Mouse (Mus musculus): Measurements from ENCODE around the gene Dlec1. TPM values are rescaled to one million over a fixed set of nuclear protein-coding genes. Genes with fewer than 3 reads are reported as not detected.

Gene Dlec1
- total and polyA plus RNA-seq, 2 experiments from 2014 or later, result 1.1 to 1.4 TPM

DNA sequence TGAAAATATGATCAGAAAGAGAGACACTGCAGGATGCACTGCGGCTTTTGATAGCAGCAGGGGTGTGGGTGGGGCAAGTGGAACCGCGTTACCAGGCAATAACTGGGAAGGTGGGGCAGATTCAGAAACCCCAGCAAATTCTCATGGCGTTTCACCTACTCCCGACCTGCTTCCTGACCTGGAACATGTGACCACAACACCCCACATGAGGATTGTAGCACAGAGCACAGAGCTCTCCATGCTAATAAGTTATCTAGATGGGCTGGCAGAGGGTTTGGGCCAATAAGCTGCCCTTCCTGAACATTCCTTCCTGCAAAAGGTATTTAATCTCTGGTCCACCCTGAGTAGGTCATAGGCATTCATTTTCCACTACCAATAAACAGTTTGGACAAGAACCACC, 28.4 kb downstream of the Dlec1 start:
- Histone ChIP-seq H3K27me3 (ENCODE audit: insufficient read depth, low read length) (no peaks in the 10 kb centered on the region), H3K9me3 (ENCODE audit: low read length) (no peaks in the 10 kb centered on the region), H3K9ac (replicated peaks; ENCODE audit: low read length) (no peak overlapping the region), H3K4me2 (ENCODE audit: low read depth, low read length) (no peak overlapping the region), H3K4me1 (ENCODE audit: insufficient read depth, low read length) (no peaks in the 10 kb centered on the region), H3K36me3 (ENCODE audit: insufficient read depth, low read length) (no peaks in the 10 kb centered on the region), H3K27ac (no peak overlapping the region), H3K4me3 (ENCODE audit: low read length) (no peak overlapping the region)
- ATAC-seq, result no peak
- WGBS, result 58% methylated on average over 5 of the region's 5 CpGs
- DNase-seq (ENCODE audit: low spot score), result no peak
- no peak for TF ChIP-seq CTCF (IDR thresholded peaks at IDR 0.05; ENCODE audit: low read depth)

DNA sequence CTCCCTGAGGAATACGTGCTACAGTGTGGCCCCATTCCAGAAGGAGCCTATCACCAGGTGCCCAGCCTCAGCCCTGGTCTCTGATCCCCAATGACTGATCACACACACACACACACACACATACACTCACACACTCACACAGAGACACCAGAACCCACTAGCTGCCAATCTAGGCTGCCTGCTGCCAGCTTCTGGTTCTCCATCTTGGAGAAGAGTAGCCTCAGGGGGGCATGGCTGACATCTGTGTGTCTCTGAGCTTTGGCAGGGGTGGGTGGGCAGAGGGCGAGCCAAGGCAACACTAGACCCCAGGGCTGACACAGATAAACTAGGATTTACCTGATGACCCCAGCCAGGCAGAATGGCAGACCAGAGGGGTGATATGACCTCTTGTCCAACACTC, 36.6 kb downstream of the Dlec1 start:
- Histone ChIP-seq H3K4me3 (ENCODE audit: low read length) (no peak overlapping the region), H3K9me3 (ENCODE audit: low read length) (no peaks in the 10 kb centered on the region), H3K4me2 (ENCODE audit: low read depth, low read length) (no peak overlapping the region), H3K4me1 (ENCODE audit: insufficient read depth, low read length) (no peaks in the 10 kb centered on the region), H3K27me3 (ENCODE audit: insufficient read depth, low read length) (no peaks in the 10 kb centered on the region), H3K36me3 (ENCODE audit: insufficient read depth, low read length) (no peaks in the 10 kb centered on the region), H3K9ac (replicated peaks; ENCODE audit: low read length) (no peak overlapping the region), H3K27ac (no peak overlapping the region)
- 68% methylated on average over 2 of the region's 2 CpGs for WGBS
- no peak for TF ChIP-seq CTCF (IDR thresholded peaks at IDR 0.05; ENCODE audit: low read depth)
- DNase-seq (ENCODE audit: low spot score) (peak; percentile 15), ATAC-seq (no peak)

DNA sequence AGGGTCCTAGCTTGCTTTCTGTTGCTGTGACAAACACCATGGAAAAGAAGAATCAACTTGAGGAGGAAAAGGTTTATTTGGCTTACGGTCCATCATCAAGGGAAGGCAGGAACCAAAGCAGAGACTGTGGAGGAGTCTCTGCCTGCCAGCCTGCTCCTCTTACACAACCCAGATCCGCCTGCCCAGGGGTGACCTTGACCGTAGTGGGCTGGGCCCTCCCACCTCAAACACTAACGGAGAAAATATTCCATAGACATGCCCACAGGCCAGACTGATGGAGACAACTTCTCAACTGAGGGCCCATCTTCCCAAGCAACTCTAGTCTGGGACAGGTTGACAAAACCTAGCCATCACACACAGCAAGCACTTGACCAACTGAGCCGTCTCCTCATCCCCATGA, 39.8 kb downstream of the Dlec1 start:
- Histone ChIP-seq H3K36me3 (ENCODE audit: insufficient read depth, low read length) (no peaks in the 10 kb centered on the region), H3K9me3 (ENCODE audit: low read length) (no peaks in the 10 kb centered on the region), H3K4me1 (ENCODE audit: insufficient read depth, low read length) (no peaks in the 10 kb centered on the region), H3K4me2 (ENCODE audit: low read depth, low read length) (no peak overlapping the region), H3K27ac (no peak overlapping the region), H3K9ac (replicated peaks; ENCODE audit: low read length) (no peak overlapping the region), H3K4me3 (ENCODE audit: low read length) (no peak overlapping the region), H3K27me3 (ENCODE audit: insufficient read depth, low read length) (no peaks in the 10 kb centered on the region)
- 90% methylated on average over 5 of the region's 5 CpGs for WGBS
- ATAC-seq (no peak), DNase-seq (ENCODE audit: low spot score) (no peak)
- TF ChIP-seq CTCF (IDR thresholded peaks at IDR 0.05; ENCODE audit: low read depth), result no peak

DNA sequence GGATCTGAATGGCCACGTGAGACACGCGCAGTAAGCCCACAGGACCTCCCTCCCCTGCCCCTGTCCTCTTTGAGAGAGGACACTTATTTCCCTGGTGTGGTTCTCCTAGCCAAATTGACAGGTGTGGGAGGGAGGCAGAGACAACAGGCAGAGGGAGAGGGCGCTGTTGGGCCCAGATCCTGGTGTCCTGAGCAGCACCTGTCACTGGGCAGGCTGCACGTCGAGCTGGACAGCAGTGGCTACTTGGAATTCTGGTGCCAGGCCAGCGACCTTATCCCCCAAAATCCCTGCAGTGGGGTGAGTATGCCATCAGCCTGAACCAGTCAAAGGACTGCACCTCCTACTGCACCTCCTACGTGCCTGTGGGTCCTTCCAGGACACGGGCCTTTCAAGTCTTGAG, 41.1 kb downstream of the Dlec1 start:
- H3K9me3 ChIP-seq (ENCODE audit: low read length), result no peaks in the 10 kb centered on the region
- no peaks in the 10 kb centered on the region for H3K4me1 ChIP-seq (ENCODE audit: insufficient read depth, low read length)
- no peaks in the 10 kb centered on the region for H3K36me3 ChIP-seq (ENCODE audit: insufficient read depth, low read length)
- H3K9ac ChIP-seq (replicated peaks; ENCODE audit: low read length), result no peak overlapping the region
- H3K4me2 ChIP-seq (ENCODE audit: low read depth, low read length), result no peak overlapping the region
- H3K27me3 ChIP-seq (ENCODE audit: insufficient read depth, low read length), result no peaks in the 10 kb centered on the region
- no peak overlapping the region for H3K4me3 ChIP-seq (ENCODE audit: low read length)
- no peak for TF ChIP-seq CTCF (IDR thresholded peaks at IDR 0.05; ENCODE audit: low read depth)
- no peak overlapping the region for H3K27ac ChIP-seq
- DNase-seq (ENCODE audit: low spot score) (no peak), ATAC-seq (no peak)
- WGBS, result 77% methylated on average over 9 of the region's 9 CpGs

DNA sequence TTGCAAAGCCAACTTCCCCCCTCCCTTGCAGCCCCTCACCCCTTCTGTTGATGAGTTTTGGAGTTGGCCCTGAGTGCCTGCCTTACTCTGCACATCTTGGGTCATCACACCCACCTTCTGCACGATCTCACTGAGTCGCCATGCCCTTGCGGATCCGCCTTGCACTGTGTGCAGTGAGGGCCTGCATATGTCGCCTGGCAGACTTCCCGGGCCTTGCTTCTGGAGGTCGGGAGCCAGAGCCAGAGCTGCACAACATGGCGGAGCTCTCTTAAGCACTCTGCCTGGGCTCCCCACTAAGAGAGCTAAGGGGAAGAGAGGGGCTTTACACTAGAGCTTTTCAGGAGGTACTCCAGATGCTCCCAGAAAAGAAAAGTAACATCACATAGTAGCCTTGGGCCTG, 42.4 kb downstream of the Dlec1 start:
- DNase-seq (ENCODE audit: low spot score), result peak; percentile 72
- peak; percentile 38; the same call in 1 of the 2 replicates for ATAC-seq
- no peaks in the 10 kb centered on the region for H3K27me3 ChIP-seq (ENCODE audit: insufficient read depth, low read length)

DNA sequence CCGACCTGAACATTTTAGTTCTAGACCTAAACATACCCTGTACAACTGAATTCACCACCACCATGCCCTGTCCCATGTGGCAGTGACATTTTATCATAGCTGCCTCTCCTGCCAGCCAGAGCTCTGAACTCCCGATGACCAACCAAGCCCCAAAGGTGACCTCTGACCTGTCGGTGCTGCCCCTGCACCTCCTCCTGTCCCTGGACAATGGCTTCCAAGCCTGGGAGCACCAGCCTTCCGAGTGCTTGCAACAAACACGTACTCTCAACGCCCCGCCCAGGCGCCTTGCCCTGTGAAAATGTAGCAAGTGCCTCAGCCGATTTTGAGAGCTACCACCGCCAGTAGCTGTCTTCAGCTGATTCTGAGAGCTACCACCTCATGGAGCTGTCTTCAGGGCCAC, 42.9 kb downstream of the Dlec1 start:
- no peak overlapping the region for H3K4me3 ChIP-seq (ENCODE audit: low read length)
- H3K36me3 ChIP-seq (ENCODE audit: insufficient read depth, low read length), result no peaks in the 10 kb centered on the region
- H3K4me1 ChIP-seq (ENCODE audit: insufficient read depth, low read length), result no peaks in the 10 kb centered on the region
- TF ChIP-seq CTCF (IDR thresholded peaks at IDR 0.05; ENCODE audit: low read depth), result no peak
- 43% methylated on average over 10 of the region's 10 CpGs for WGBS
- H3K9ac ChIP-seq (replicated peaks; ENCODE audit: low read length), result no peak overlapping the region
- H3K4me2 ChIP-seq (ENCODE audit: low read depth, low read length), result no peak overlapping the region
- DNase-seq (ENCODE audit: low spot score), result no peak
- H3K27ac ChIP-seq, result 0 out of 2 replicates have a peak overlapping the region, but pooled peaks have one; percentile 20
- ATAC-seq, result no peak
- H3K27me3 ChIP-seq (ENCODE audit: insufficient read depth, low read length), result no peaks in the 10 kb centered on the region
- no peaks in the 10 kb centered on the region for H3K9me3 ChIP-seq (ENCODE audit: low read length)

More for the DNA sequence above, 42.4 kb downstream of the Dlec1 start:
- TF ChIP-seq CTCF (IDR thresholded peaks at IDR 0.05; ENCODE audit: low read depth), result no peak
- Histone ChIP-seq H3K9ac (replicated peaks; ENCODE audit: low read length) (no peak overlapping the region), H3K36me3 (ENCODE audit: insufficient read depth, low read length) (no peaks in the 10 kb centered on the region), H3K27ac (0 out of 2 replicates have a peak overlapping the region, but pooled peaks have one; percentile 20), H3K9me3 (ENCODE audit: low read length) (no peaks in the 10 kb centered on the region), H3K4me3 (ENCODE audit: low read length) (no peak overlapping the region), H3K4me1 (ENCODE audit: insufficient read depth, low read length) (no peaks in the 10 kb centered on the region), H3K4me2 (ENCODE audit: low read depth, low read length) (no peak overlapping the region)
- WGBS, result 57% methylated on average over 8 of the region's 8 CpGs

DNA sequence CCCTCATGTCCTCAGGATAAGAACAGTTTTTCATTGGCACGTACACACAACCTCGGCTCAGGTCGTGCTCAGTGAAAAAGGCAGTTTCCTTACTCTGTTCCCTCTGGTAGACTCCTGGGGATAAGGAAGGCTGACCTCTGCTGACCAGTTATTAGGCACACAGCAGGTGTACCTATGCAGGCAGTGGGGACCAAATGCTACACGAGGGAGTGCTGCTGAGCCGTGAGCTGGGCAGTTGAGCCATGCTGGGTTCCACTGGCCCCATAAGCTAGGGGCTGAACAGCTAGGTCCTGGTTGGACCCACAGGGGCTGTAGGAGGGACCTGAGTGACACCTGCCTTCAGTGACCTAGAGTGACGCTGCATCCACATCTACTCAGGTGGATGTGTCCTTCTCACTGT, 43.4 kb downstream of the Dlec1 start:
- TF ChIP-seq CTCF (IDR thresholded peaks at IDR 0.05; ENCODE audit: low read depth), result no peak
- Histone ChIP-seq H3K4me3 (ENCODE audit: low read length) (no peak overlapping the region), H3K4me1 (ENCODE audit: insufficient read depth, low read length) (no peaks in the 10 kb centered on the region), H3K4me2 (ENCODE audit: low read depth, low read length) (no peak overlapping the region), H3K27me3 (ENCODE audit: insufficient read depth, low read length) (no peaks in the 10 kb centered on the region), H3K27ac (no peak overlapping the region), H3K9me3 (ENCODE audit: low read length) (no peaks in the 10 kb centered on the region), H3K9ac (replicated peaks; ENCODE audit: low read length) (no peak overlapping the region), H3K36me3 (ENCODE audit: insufficient read depth, low read length) (no peaks in the 10 kb centered on the region)
- DNase-seq (ENCODE audit: low spot score) (no peak), ATAC-seq (no peak)
- 59% methylated on average over 6 of the region's 6 CpGs for whole genome bisulfite sequencing
